Mouse (Mus musculus) ES-E14 (cell line): ENCODE measurements at regions not wholly inside any gene's neighbourhood (a gene's known extent, or its start where the extent isn't known, plus 50 kb on each side); places are given as distances from the start of the nearest gene placed in this dataset.

Source experiments
- DNase-seq: peaks from one replicate; pipeline ENCODE4 v3.0.0-alpha.2; 2013; ENCODE audit warnings: low read depth, low spot score
- H3K27ac ChIP-seq: 2 replicates; pipeline ENCODE4 v1.5.1; 2012; ENCODE audit warnings: low read depth, mild to moderate bottlenecking, low read length, moderate library complexity, mixed read lengths; ENCODE audit not compliant: poor library complexity, insufficient read depth, severe bottlenecking
- H3K36me3 ChIP-seq: 2 replicates; pipeline ENCODE4 v1.6.1; 2012; ENCODE audit warnings: mild to moderate bottlenecking, low read length, moderate library complexity, mixed read lengths; ENCODE audit not compliant: control insufficient read depth, poor library complexity, insufficient read depth, severe bottlenecking
- H3K4me1 ChIP-seq, 2 experiments: fragments of 150-350 bp in 1 of 2; sonication (generic) in 1 of 2; 2 replicates each; pipeline ENCODE4 v1.6.1; 2012; ENCODE audit warnings: low read length in 2 of 2, mild to moderate bottlenecking in 1 of 2, mixed read lengths in 1 of 2; ENCODE audit not compliant: control insufficient read depth in 2 of 2, insufficient read depth in 2 of 2, poor library complexity in 1 of 2
- H3K4me3 ChIP-seq, 2 experiments: fragments of 150-350 bp in 1 of 2; sonication (generic) in 1 of 2; 2 replicates each; pipeline ENCODE4 v1.5.1; 2012; ENCODE audit warnings: low read length in 2 of 2, low read depth in 1 of 2, mild to moderate bottlenecking in 1 of 2, mixed read lengths in 1 of 2; ENCODE audit not compliant: insufficient read depth in 1 of 2, poor library complexity in 1 of 2, severe bottlenecking in 1 of 2
- H3K9ac ChIP-seq: 2 replicates; pipeline ENCODE4 v1.6.1; 2012; ENCODE audit warnings: low read depth, mild to moderate bottlenecking, low read length, mixed read lengths; ENCODE audit not compliant: poor library complexity, insufficient read depth, severe bottlenecking
- H3K9me3 ChIP-seq: fragments of 150-350 bp; sonication (generic); 2 replicates; pipeline ENCODE4 v1.6.1; 2012; ENCODE audit warnings: low read depth, mild to moderate bottlenecking, low read length; ENCODE audit not compliant: control insufficient read depth, insufficient read depth
- CHD2 ChIP-seq: IDR thresholded peaks from 2 replicates; pipeline ENCODE4 v1.6.1; 2014; ENCODE audit warnings: mild to moderate bottlenecking, low read depth, low read length, inconsistent platforms
- HCFC1 ChIP-seq: IDR thresholded peaks from 2 replicates; pipeline ENCODE4 v1.6.1; 2012; ENCODE audit warnings: low read length, inconsistent platforms, borderline replicate concordance; ENCODE audit not compliant: insufficient read depth
- MAFK ChIP-seq: IDR thresholded peaks from 2 replicates; pipeline ENCODE4 v1.6.1; 2014; ENCODE audit warnings: mild to moderate bottlenecking, low read depth, low read length, inconsistent platforms; ENCODE audit not compliant: insufficient read depth
- ZC3H11A ChIP-seq: IDR thresholded peaks from 2 replicates; pipeline ENCODE4 v1.6.1; 2012; ENCODE audit warnings: low read depth, mild to moderate bottlenecking, inconsistent platforms, low read length, borderline replicate concordance
- ZNF384 ChIP-seq: IDR thresholded peaks from 2 replicates; pipeline ENCODE4 v1.6.1; 2012; ENCODE audit warnings: low read depth, low read length, inconsistent platforms
- in situ Hi-C, 2 experiments: fragments of 600-800 bp; cut with MboI; formaldehyde crosslinking; loops; one replicate each; pipeline ENCODE4 v1.15.1; 2025; ENCODE audit warnings: low sequenced_read_pairs in 2 of 2, inconsistent platforms in 1 of 2; ENCODE audit not compliant: unreplicated experiment in 2 of 2

DNA sequence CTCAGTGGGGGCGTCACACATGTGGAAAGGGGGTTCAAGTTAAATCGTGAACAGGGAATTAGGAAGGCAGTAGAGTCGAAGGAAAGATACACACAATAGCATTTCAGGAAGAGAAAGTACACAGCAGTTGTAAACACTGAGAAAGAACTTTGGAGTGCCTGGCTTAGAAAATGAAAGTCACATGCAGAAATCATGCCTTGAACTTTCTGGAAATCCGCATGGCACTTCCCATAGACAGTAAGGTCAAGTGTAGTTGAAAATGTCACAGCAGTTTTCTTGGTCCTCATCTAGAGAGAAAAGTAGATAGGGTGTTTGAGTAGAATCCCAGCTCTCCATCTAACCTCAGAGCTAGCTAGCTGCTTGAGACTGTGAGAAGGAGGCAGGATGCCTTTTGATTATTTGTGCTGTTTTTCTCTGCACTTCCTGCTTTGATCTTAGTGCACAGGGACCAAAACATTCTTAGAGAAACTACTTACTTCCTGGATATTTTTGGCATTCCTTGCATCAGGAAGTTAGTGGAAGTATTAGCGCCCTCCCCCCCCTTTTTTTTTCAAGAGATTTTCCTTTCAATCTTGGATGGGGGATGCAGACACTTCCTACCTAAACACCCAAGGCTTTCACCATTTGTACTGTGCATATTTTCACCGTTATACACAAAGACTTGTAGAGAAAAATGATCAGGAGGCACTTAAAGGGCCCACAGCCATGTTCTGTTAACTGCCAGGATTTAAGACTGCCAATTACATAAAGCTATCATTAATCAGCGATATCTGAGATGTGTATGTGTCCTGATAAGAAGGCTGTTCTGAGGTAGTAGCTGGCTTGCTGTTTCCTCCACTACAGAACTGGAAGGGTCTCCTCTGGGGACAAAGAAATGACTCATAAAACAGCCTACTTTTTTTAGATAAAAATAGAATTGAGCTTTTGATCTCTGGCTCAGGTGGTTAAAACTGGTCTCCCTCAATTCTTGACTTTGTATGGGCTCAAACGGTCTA, 118.2 kb downstream of the Gm10295 start:
- Histone ChIP-seq H3K9ac (no peak overlapping the region), H3K4me1 (no peaks in the 10 kb centered on the region), H3K9me3 (no peaks in the 10 kb centered on the region), H3K36me3 (no peaks in the 10 kb centered on the region), H3K27ac (no peak overlapping the region), H3K4me3 (no peak overlapping the region)
- in situ Hi-C loops, result no loop called here
- no peak for TF ChIP-seq ZC3H11A
- TF ChIP-seq CHD2, result no peak
- TF ChIP-seq HCFC1, result no peak
- no peak for TF ChIP-seq MAFK
- no peak for TF ChIP-seq ZNF384
- no peak for DNase-seq

GRCm38 (mm10) chr7:71230901-71231477, 120.3 kb downstream of the Gm10295 start:
- TF ChIP-seq ZNF384, result no peak
- no peak for TF ChIP-seq HCFC1
- no peak for TF ChIP-seq ZC3H11A
- TF ChIP-seq CHD2, result no peak
- no peak for TF ChIP-seq MAFK
- in situ Hi-C loops, result no loop called here
- Histone ChIP-seq H3K27ac (no peak overlapping the region), H3K36me3 (no peaks in the 10 kb centered on the region), H3K9ac (no peak overlapping the region), H3K9me3 (no peaks in the 10 kb centered on the region), H3K4me1 (no peaks in the 10 kb centered on the region), H3K4me3 (no peak overlapping the region)
- no peak for DNase-seq

- in situ Hi-C loops, result no loop called here
- H3K4me1 ChIP-seq, result no peaks in the 10 kb centered on the region
- H3K9me3 ChIP-seq, result no peaks in the 10 kb centered on the region
- H3K27ac ChIP-seq, result no peak overlapping the region
- no peak for TF ChIP-seq ZNF384
- TF ChIP-seq CHD2, result no peak
- no peak for TF ChIP-seq HCFC1
- no peak for TF ChIP-seq MAFK
- no peak for TF ChIP-seq ZC3H11A
- no peak for DNase-seq
- H3K4me3 ChIP-seq, result no peak overlapping the region
- H3K9ac ChIP-seq, result no peak overlapping the region
- H3K36me3 ChIP-seq, result no peaks in the 10 kb centered on the region
Observed at GRCm38 (mm10) chr7:71229183-71229582, 122.1 kb downstream of the Gm10295 start.

DNA sequence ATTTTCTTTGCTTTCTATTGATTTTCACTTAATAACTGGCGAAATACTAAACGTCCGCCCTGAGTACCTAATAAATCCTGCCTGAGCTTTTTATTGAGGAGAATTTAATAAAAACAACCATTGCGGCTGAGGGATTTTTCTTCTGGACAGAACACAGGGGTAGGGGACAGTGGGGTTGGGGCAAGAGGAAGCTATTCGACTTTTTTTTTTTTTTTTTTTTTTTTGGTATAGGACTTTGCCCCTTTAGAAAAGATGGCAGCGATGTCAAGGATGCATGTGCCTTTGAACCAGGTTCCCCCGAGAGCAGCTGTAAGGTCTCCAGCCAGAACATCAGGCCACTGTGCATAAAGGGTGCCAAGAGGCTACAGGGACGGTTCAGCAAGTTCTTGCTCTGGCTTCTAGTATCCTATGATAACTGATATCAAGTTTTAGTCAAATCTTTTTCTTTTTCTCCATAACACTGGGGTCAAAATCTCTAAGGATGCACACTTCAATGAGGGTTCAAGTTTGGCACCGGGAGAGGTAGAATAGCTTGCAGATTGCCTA, 126.9 kb downstream of the Gm10295 start:
- TF ChIP-seq ZNF384, result no peak
- no peak for TF ChIP-seq ZC3H11A
- no peak for TF ChIP-seq HCFC1
- TF ChIP-seq MAFK, result no peak
- TF ChIP-seq CHD2, result no peak
- no peaks in the 10 kb centered on the region for H3K4me1 ChIP-seq
- no peaks in the 10 kb centered on the region for H3K9me3 ChIP-seq
- in situ Hi-C loops, result no loop called here
- no peak overlapping the region for H3K4me3 ChIP-seq
- DNase-seq, result no peak
- no peak overlapping the region for H3K27ac ChIP-seq
- no peak overlapping the region for H3K9ac ChIP-seq
- H3K36me3 ChIP-seq, result no peaks in the 10 kb centered on the region
